Mouse (Mus musculus): ENCODE measurements around the gene Dync2h1.

- TF ChIP-seq CTCF (IDR thresholded peaks at IDR 0.05; ENCODE audit: control insufficient read depth, insufficient read depth, low read length): no peak
- no peak for TF ChIP-seq POLR2A (IDR thresholded peaks at IDR 0.05; ENCODE audit: borderline replicate concordance, control insufficient read depth, low read depth, low read length)
Observed at GRCm38 (mm10) chr9:7009785-7010184, 174.5 kb downstream of the Dync2h1 start.

Data from bone marrow, adult 2 months (tissue).